Mouse (Mus musculus) liver, embryonic 18 days (tissue): Measurements from ENCODE around the gene Bpifb4. TPM values are rescaled to one million over a fixed set of nuclear protein-coding genes. Genes with fewer than 3 reads are reported as not detected.

Experiments
- polyA plus RNA-seq: library from polyadenylated mRNA; depleted of rRNA; stranded (reverse); fragments of >200 nt; gene quantifications from 2 replicates; pipeline ENCODE4 v1.2.3, GENCODE M21; 2012; rRNA removed

The Bpifb4 gene
- 0.04 TPM in 1 of 2 replicates, not detected in the other for polyA plus RNA-seq

GRCm38 (mm10) chr2:153937843-153938242 is at the start of gene Bpifb4:
TSS of gene Bpifb4 (plus strand) at chr2:153938212.

DNA sequence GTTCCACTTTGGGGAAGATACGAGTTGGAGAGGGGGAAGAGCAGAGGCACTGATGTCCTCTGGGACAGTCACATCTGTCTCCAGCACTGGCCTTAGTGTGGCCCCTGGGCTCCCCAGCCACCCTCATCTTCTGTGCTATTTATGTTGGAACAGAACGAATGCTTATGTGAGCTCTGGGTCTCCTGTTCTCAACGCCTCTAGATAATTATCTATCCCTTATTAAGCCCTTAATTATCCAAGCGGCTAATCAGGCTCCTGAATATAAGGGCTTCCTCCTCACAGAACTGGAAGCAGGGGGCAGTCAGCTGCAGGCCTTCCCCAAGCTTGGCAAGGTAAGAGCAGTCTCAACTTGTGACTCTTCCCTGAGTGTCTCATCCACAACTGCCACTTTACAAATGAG is 37.9 kb upstream of the Bpifb4 start, which contains the start of gene Bpifb6:
TSS of gene Bpifb6 (plus strand) at position 301 of the 400 bp plus-strand sequence.

GRCm38 (mm10) chr2:153917930-153918329 is 20.1 kb upstream of the Bpifb4 start, which contains the start of gene Bpifb3:
TSS of gene Bpifb3 (plus strand) at chr2:153918230.

DNA sequence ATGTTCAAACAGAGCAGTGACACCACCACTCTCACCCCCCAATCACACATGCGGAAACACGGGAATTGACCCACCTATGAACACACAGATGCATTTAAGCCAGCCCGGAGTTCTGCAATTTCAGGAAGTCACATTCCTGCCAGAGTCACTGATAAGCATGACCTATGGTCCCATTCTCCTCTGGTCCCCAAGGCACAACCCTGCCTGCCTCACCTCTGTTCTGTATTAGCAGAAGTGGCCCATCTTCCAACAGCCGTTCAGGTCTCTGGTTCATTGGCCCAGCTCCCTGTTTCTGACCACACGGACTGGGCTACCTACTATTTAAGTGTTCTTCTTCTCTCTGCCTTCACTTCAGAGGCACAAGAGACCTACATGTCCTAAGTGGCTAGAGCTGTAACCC is 36.6 kb downstream of the Bpifb4 start, which contains the start of gene Bpifa6:
TSS of gene Bpifa6 (plus strand) at position 364 of the 400 bp plus-strand sequence.

DNA sequence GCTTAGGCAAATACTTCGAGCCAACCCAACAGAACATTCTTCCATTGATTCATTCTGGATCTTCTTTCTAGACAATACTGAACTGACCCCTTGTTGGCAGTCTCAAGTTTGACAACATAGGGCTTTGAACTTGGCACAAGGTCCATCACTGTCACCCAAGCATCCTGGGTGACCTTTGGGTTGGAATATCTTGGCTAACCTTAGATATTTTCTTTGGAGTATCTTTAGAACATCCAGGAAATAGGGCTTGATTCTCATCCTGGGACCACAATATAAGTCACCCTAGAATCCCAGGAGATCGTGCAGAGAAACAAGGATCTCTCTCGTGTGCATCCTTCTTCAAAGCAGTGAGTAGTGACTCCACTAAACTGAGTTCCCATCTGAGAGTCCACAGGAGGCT is 70.0 kb downstream of the Bpifb4 start, which contains the start of gene Bpifa2:
TSS of gene Bpifa2 (plus strand) at position 301 of the 400 bp plus-strand sequence.

Other genes with a start within 250 kb of the Bpifb4 start
- 0.70 and 0.77 TPM in 2 replicates for gene Dnmt3c, start 241.6 kb upstream of the Bpifb4 start, polyA plus RNA-seq
- 10.4 and 10.7 TPM in 2 replicates for gene Mapre1, start 196.9 kb upstream of the Bpifb4 start, polyA plus RNA-seq
- 0.07 TPM in 2 replicates for gene Efcab8, start 158.3 kb upstream of the Bpifb4 start, polyA plus RNA-seq
- gene Sun5, start 67.1 kb upstream of the Bpifb4 start, polyA plus RNA-seq = not detected in 2 replicates
- not detected in 2 replicates for gene Bpifb2, start 63.2 kb upstream of the Bpifb4 start, polyA plus RNA-seq
- gene Bpifb6, start 37.8 kb upstream of the Bpifb4 start, polyA plus RNA-seq = not detected in 2 replicates
- gene Bpifb3, start 20.0 kb upstream of the Bpifb4 start, polyA plus RNA-seq = 0.03 and 0.04 TPM in 2 replicates
- gene Bpifa6, start 36.7 kb downstream of the Bpifb4 start, polyA plus RNA-seq = not detected in 2 replicates
- not detected in 2 replicates for gene Bpifa2, start 70.1 kb downstream of the Bpifb4 start, polyA plus RNA-seq
- gene Bpifa3, start 192.1 kb downstream of the Bpifb4 start, polyA plus RNA-seq = not detected in 2 replicates
- gene Bpifa1, start 204.7 kb downstream of the Bpifb4 start, polyA plus RNA-seq = not detected in 2 replicates
- not detected in 2 replicates for gene Bpifa5, start 224.4 kb downstream of the Bpifb4 start, polyA plus RNA-seq